Mouse (Mus musculus) forebrain, embryonic 16.5 days (tissue): ENCODE measurements at regions not wholly inside any gene's neighbourhood (a gene's known extent, or its start where the extent isn't known, plus 50 kb on each side); places are given as distances from the start of the nearest gene placed in this dataset.

Experiments used
- ATAC-seq: fragments of 200-750 bp; cut with Nextera tagmentation; 2 replicates; pipeline ENCODE4 v1.8.0; 2017; ENCODE audit warnings: mild to moderate bottlenecking, moderate library complexity
- H3K27ac ChIP-seq: fragments of 300-500 bp; sonication (generic); 2 replicates; pipeline ENCODE4 v1.5.1; 2014; ENCODE audit warnings: low read length, control low read depth
- H3K27me3 ChIP-seq: fragments of 300-500 bp; sonication (generic); replicated peaks from 2 replicates; pipeline ENCODE4 v1.6.1; 2014; ENCODE audit warnings: low read length; ENCODE audit not compliant: control insufficient read depth, insufficient read depth
- H3K36me3 ChIP-seq: fragments of 300-500 bp; sonication (generic); 2 replicates; pipeline ENCODE4 v1.6.1; 2014; ENCODE audit not compliant: control insufficient read depth, insufficient read depth
- H3K4me1 ChIP-seq: fragments of 300-500 bp; sonication (generic); replicated peaks from 2 replicates; pipeline ENCODE4 v1.6.1; 2014; ENCODE audit warnings: low read length; ENCODE audit not compliant: control insufficient read depth, insufficient read depth
- H3K4me2 ChIP-seq: fragments of 300-500 bp; sonication (generic); 2 replicates; pipeline ENCODE4 v1.6.1; 2014; ENCODE audit warnings: mild to moderate bottlenecking, low read length, control low read depth
- H3K4me3 ChIP-seq: fragments of 300-500 bp; sonication (generic); replicated peaks from 2 replicates; pipeline ENCODE4 v1.5.1; 2014; ENCODE audit warnings: mild to moderate bottlenecking, low read length, control low read depth
- H3K9ac ChIP-seq: fragments of 300-500 bp; sonication (generic); replicated peaks from 2 replicates; pipeline ENCODE4 v1.6.1; 2014; ENCODE audit warnings: low read depth, low read length, control low read depth
- H3K9me3 ChIP-seq: fragments of 300-500 bp; sonication (generic); 2 replicates; pipeline ENCODE4 v1.6.1; 2016; ENCODE audit warnings: low read length; ENCODE audit not compliant: control insufficient read depth
- WGBS: fragments of 180-500 bp; shearing (Covaris S2); extraction: QIAGEN DNeasy Blood & Tissue Kit; methylation state at CpG from one replicate; pipeline ENCODE4 v1.1.7; 2014; 5-methylcytosine and 5-hydroxymethylcytosine counted together

DNA sequence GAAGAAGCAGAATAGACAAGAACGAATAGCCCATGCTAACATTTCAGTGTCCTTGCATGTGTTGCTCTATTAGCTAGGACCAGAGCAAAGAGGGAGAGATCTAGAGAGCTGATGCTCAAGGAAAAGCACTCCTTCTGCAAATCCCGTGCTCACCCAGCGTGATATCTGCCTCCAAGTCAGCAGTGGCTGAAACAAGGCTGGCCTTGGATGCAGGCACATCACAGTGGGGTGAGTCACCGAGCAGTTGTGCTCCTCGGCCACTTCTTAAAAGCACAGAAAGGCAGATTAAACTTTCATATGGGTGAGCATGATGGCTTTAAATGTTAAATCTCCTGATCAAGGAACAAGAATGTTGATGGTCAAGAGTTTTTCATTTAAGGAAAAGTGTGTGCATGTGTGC lies 82.3 kb upstream of the Htr2a start:
- WGBS: 64% methylated on average over 5 of the region's 5 CpGs
- H3K4me2 ChIP-seq: no peak overlapping the region
- no peak overlapping the region for H3K27ac ChIP-seq
- H3K36me3 ChIP-seq: no peaks in the 10 kb centered on the region
- ATAC-seq: no peak
- no peak overlapping the region for H3K4me3 ChIP-seq
- no peaks in the 10 kb centered on the region for H3K27me3 ChIP-seq
- H3K4me1 ChIP-seq: no peaks in the 10 kb centered on the region
- H3K9ac ChIP-seq: no peak overlapping the region
- H3K9me3 ChIP-seq: no peaks in the 10 kb centered on the region
